Mouse (Mus musculus) thymus, adult 2 months (tissue): ENCODE results near the gene Arhgap27. TPM values are rescaled to one million over a fixed set of nuclear protein-coding genes. Genes with fewer than 3 reads are reported as not detected.

Source experiments
- DNase-seq: peaks from one replicate; pipeline ENCODE4 v3.0.0; 2021
- H3K27ac ChIP-seq: fragments of 200-500 bp; 2 replicates; pipeline ENCODE4 v1.5.1; 2012; ENCODE audit warnings: low read length, control low read depth; ENCODE audit not compliant: control insufficient read depth, insufficient read depth
- H3K27me3 ChIP-seq: fragments of 200-500 bp; 2 replicates; pipeline ENCODE4 v1.6.1; 2012; ENCODE audit warnings: mild to moderate bottlenecking, low read length, moderate library complexity, mixed read lengths; ENCODE audit not compliant: control insufficient read depth, insufficient read depth
- H3K36me3 ChIP-seq: fragments of 200-500 bp; 2 replicates; pipeline ENCODE4 v1.6.1; 2012; ENCODE audit warnings: mild to moderate bottlenecking, low read length, moderate library complexity; ENCODE audit not compliant: control insufficient read depth, insufficient read depth
- H3K4me1 ChIP-seq: fragments of 200-500 bp; replicated peaks from 2 replicates; pipeline ENCODE4 v1.6.1; 2012; ENCODE audit warnings: low read length; ENCODE audit not compliant: control insufficient read depth, insufficient read depth
- H3K4me3 ChIP-seq: fragments of 200-500 bp; 2 replicates; pipeline ENCODE4 v1.5.1; 2012; ENCODE audit warnings: mild to moderate bottlenecking, low read length, control low read depth, moderate library complexity; ENCODE audit not compliant: control insufficient read depth, insufficient read depth
- CTCF ChIP-seq: fragments of 200-500 bp; IDR thresholded peaks from 2 replicates; pipeline ENCODE4 v1.5.1; 2012; ENCODE audit warnings: mild to moderate bottlenecking, control low read depth, low read length, moderate library complexity, borderline replicate concordance; ENCODE audit not compliant: control insufficient read depth, poor library complexity, insufficient read depth; ENCODE audit errors: extremely low read depth
- POLR2A ChIP-seq: fragments of 200-500 bp; IDR thresholded peaks from 2 replicates; pipeline ENCODE4 v1.6.1; 2012; ENCODE audit warnings: mild to moderate bottlenecking, low read length, control low read depth, moderate library complexity; ENCODE audit not compliant: control insufficient read depth, poor library complexity, insufficient read depth; ENCODE audit errors: extremely low read depth
- WGBS: fragments of 180-500 bp; shearing (Covaris S2); methylation state at CpG from one replicate; pipeline ENCODE4 v1.1.7; 2018; 5-methylcytosine and 5-hydroxymethylcytosine counted together
- polyA plus RNA-seq: library from polyadenylated mRNA; depleted of rRNA; stranded (reverse); fragments of >200 nt; gene quantifications from 2 replicates; pipeline ENCODE4 v1.2.3, GENCODE M21; 2012

Arhgap27 gene
- polyA plus RNA-seq, 1 experiment: 124 TPM

- Histone ChIP-seq H3K4me3 (no peak overlapping the region), H3K27me3 (peaks cover 15% of the 10 kb centered on the region; the same call in 1 of the 2 replicates), H3K4me1 (peaks cover 32% of the 10 kb centered on the region), H3K36me3 (no peaks in the 10 kb centered on the region), H3K27ac (no peak overlapping the region)
- 100% methylated on average over 3 of the region's 3 CpGs for whole genome bisulfite sequencing
- no peak for TF ChIP-seq POLR2A
- TF ChIP-seq CTCF: no peak
- DNase-seq: no peak
Observed at GRCm38 (mm10) chr11:103365022-103365421, 1.5 kb upstream of the Arhgap27 start.

GRCm38 (mm10) chr11:103364335-103364734 lies 843 bp upstream of the Arhgap27 start:
- no peak overlapping the region for H3K27ac ChIP-seq
- 62% methylated on average over 5 of the region's 5 CpGs for WGBS
- TF ChIP-seq CTCF (no peak), POLR2A (no peak)
- H3K36me3 ChIP-seq: no peaks in the 10 kb centered on the region
- no peak overlapping the region for H3K4me3 ChIP-seq
- H3K4me1 ChIP-seq: peaks cover 35% of the 10 kb centered on the region
- no peak for DNase-seq
- peaks cover 15% of the 10 kb centered on the region; the same call in 1 of the 2 replicates for H3K27me3 ChIP-seq

DNA sequence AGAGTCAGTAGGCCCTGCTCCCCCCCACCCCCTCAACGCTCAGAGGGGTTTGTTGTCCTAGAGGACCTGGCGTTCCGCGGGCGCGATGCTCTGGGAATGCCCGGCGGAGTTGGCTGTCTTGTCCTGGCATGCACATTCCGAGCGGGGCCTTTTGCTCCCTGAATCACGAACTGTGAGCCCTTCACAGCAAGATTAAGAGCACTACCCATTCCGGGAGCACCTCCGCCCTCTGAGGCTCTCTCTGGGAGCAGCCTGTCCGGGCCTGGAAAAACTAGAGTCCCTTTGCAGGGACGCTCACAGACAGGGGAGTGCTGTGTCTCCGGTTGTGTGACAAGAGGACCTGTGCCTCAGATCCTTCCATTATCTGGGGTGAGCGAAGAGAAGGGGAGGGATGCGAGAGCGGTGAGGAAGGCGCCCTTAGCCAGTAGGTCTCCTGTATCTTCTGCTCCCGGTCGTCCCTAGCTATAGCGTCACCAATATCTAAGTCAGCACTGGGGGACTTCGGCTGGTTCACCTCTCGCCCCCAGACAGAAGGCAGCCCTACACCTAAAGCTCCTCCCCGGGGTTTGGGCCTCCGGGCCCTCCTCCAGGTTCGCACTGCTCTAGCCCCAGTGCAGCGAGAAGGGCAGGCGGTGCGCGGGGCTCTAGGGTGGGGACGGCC lies 841 bp downstream of the Arhgap27 start:
- no peak for TF ChIP-seq POLR2A
- no peak for TF ChIP-seq CTCF
- Histone ChIP-seq H3K27ac (no peak overlapping the region), H3K27me3 (peaks cover 15% of the 10 kb centered on the region; the same call in 1 of the 2 replicates), H3K4me1 (peaks cover 37% of the 10 kb centered on the region), H3K36me3 (no peaks in the 10 kb centered on the region), H3K4me3 (peak overlapping the region; percentile 52)
- no peak for DNase-seq
- 5% methylated on average over 32 of the region's 33 CpGs for WGBS

GRCm38 (mm10) chr11:103362054-103362432 lies 1.4 kb downstream of the Arhgap27 start:
- H3K27me3 ChIP-seq: peaks cover 15% of the 10 kb centered on the region; the same call in 1 of the 2 replicates
- peaks cover 37% of the 10 kb centered on the region for H3K4me1 ChIP-seq
- DNase-seq: no peak
- H3K36me3 ChIP-seq: no peaks in the 10 kb centered on the region
- peak overlapping the region; percentile 52 for H3K4me3 ChIP-seq
- 18% methylated on average over 13 of the region's 13 CpGs for WGBS
- TF ChIP-seq POLR2A: no peak
- no peak for TF ChIP-seq CTCF
- no peak overlapping the region for H3K27ac ChIP-seq

DNA sequence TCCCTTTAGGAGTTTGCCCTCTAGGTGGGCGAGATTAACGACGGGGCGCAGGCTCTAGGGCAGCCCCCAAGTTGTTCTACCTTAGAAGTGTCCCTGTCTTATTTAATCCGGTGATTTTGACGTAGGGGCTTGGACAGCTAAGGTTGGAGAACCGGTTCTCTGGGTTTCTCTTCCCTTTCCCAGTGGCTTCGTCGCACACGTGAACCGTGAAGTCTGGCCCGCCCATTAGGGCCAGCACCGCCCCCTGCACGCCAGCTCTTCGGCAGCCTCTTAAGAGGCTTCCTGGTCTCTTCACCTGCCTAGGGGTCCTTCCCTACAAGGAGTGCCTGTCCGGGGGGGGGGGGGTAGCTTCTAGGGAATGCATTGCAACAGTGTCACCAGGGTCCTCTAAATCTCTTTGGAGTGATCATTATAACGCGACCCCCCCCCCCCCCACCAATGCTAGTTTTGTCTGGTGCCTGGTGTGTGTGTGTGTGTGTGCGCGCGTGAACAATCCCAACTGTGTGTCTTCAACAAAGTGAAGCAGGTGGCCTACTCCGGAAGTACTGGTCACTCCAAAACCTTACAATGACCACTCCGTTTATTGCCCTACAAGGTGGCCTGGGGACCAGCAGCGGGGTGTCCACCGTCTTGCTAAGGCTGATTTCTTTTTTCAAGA lies 2.0 kb downstream of the Arhgap27 start:
- H3K4me1 ChIP-seq: peaks cover 37% of the 10 kb centered on the region
- TF ChIP-seq CTCF (no peak), POLR2A (no peak)
- no peak overlapping the region for H3K27ac ChIP-seq
- no peaks in the 10 kb centered on the region for H3K36me3 ChIP-seq
- 20% methylated on average over 23 of the region's 25 CpGs for WGBS
- H3K4me3 ChIP-seq: no peak overlapping the region
- H3K27me3 ChIP-seq: peaks cover 15% of the 10 kb centered on the region; the same call in 1 of the 2 replicates
- no peak for DNase-seq

- Histone ChIP-seq H3K4me1 (peaks cover 37% of the 10 kb centered on the region), H3K4me3 (peak overlapping the region; percentile 37), H3K27ac (no peak overlapping the region), H3K36me3 (no peaks in the 10 kb centered on the region), H3K27me3 (peaks cover 15% of the 10 kb centered on the region; the same call in 1 of the 2 replicates)
- TF ChIP-seq CTCF (no peak), POLR2A (no peak)
- 12% methylated on average over 48 of the region's 48 CpGs for WGBS
- no peak for DNase-seq
Observed at GRCm38 (mm10) chr11:103360661-103361081, 2.8 kb downstream of the Arhgap27 start.
